Mouse (Mus musculus) cortical plate, adult 2 months (tissue): ENCODE data around the gene Mturn. TPM values are rescaled to one million over a fixed set of nuclear protein-coding genes. Genes with fewer than 3 reads are reported as not detected.

Experiments used
- H3K27ac ChIP-seq: fragments of 200-500 bp; 2 replicates; pipeline ENCODE4 v1.5.1; 2012; ENCODE audit warnings: low read length, control low read depth, inconsistent platforms; ENCODE audit not compliant: insufficient read depth
- H3K4me1 ChIP-seq: fragments of 200-500 bp; 2 replicates; pipeline ENCODE4 v1.6.1; 2011; ENCODE audit warnings: low read length; ENCODE audit not compliant: control insufficient read depth, insufficient read depth
- H3K4me3 ChIP-seq: fragments of 200-500 bp; 2 replicates; pipeline ENCODE4 v1.5.1; 2011; ENCODE audit warnings: mild to moderate bottlenecking, low read length, control low read depth; ENCODE audit not compliant: insufficient read depth
- CTCF ChIP-seq: fragments of 200-500 bp; IDR thresholded peaks from 2 replicates; pipeline ENCODE4 v1.5.1; 2011; ENCODE audit warnings: mild to moderate bottlenecking, control low read depth, low read length; ENCODE audit not compliant: insufficient read depth; ENCODE audit errors: extremely low read depth
- POLR2A ChIP-seq: fragments of 200-500 bp; IDR thresholded peaks from 2 replicates; pipeline ENCODE4 v1.6.1; 2011; ENCODE audit warnings: mild to moderate bottlenecking, low read length, control low read depth; ENCODE audit not compliant: insufficient read depth; ENCODE audit errors: extremely low read depth
- polyA plus RNA-seq: library from polyadenylated mRNA; depleted of rRNA; stranded (reverse); fragments of >200 nt; gene quantifications from 2 replicates; pipeline ENCODE4 v1.2.3, GENCODE M21; 2012

Mturn gene
- polyA plus RNA-seq, 1 experiment: 51.3 TPM

- no peak overlapping the region for H3K27ac ChIP-seq
- H3K4me1 ChIP-seq: no peaks in the 10 kb centered on the region
- TF ChIP-seq CTCF: no peak
- no peak for TF ChIP-seq POLR2A
- H3K4me3 ChIP-seq: no peak overlapping the region
Observed at GRCm38 (mm10) chr6:54693286-54693685, 11.9 kb downstream of the Mturn start.

- H3K27ac ChIP-seq: no peak overlapping the region
- no peak for TF ChIP-seq CTCF
- no peak for TF ChIP-seq POLR2A
Observed at GRCm38 (mm10) chr6:54698691-54699476, 17.5 kb downstream of the Mturn start.

GRCm38 (mm10) chr6:54699477-54700056, 18.1 kb downstream of the Mturn start:
- TF ChIP-seq POLR2A (peak; percentile 76), CTCF (no peak)
- Histone ChIP-seq H3K27ac (no peak overlapping the region), H3K4me1 (no peaks in the 10 kb centered on the region), H3K4me3 (peak overlapping the region; percentile 25)

More at GRCm38 (mm10) chr6:54698691-54699476, 17.5 kb downstream of the Mturn start:
- no peaks in the 10 kb centered on the region for H3K4me1 ChIP-seq
- H3K4me3 ChIP-seq: peak overlapping the region; percentile 25

- Histone ChIP-seq H3K4me3 (no peak overlapping the region), H3K27ac (no peak overlapping the region), H3K4me1 (peaks cover under 1% of the 10 kb centered on the region; the same call in 1 of the 2 replicates)
- TF ChIP-seq POLR2A (no peak), CTCF (no peak)
Observed at GRCm38 (mm10) chr6:54700516-54700915, 19.1 kb downstream of the Mturn start.

GRCm38 (mm10) chr6:54701901-54702300, 20.5 kb downstream of the Mturn start:
- Histone ChIP-seq H3K27ac (no peak overlapping the region), H3K4me3 (no peak overlapping the region), H3K4me1 (peaks cover 2% of the 10 kb centered on the region; the same call in 1 of the 2 replicates)
- TF ChIP-seq POLR2A (no peak), CTCF (no peak)

- H3K4me1 ChIP-seq: peaks cover 2% of the 10 kb centered on the region; the same call in 1 of the 2 replicates
- H3K27ac ChIP-seq: no peak overlapping the region
- TF ChIP-seq CTCF (no peak), POLR2A (no peak)
- H3K4me3 ChIP-seq: no peak overlapping the region
Observed at GRCm38 (mm10) chr6:54703633-54704538, 22.5 kb downstream of the Mturn start.

- H3K27ac ChIP-seq: no peak overlapping the region
- peaks cover 2% of the 10 kb centered on the region; the same call in 1 of the 2 replicates for H3K4me1 ChIP-seq
- no peak for TF ChIP-seq POLR2A
- no peak for TF ChIP-seq CTCF
- no peak overlapping the region for H3K4me3 ChIP-seq
Observed at GRCm38 (mm10) chr6:54704539-54704845, 23.1 kb downstream of the Mturn start.

- Histone ChIP-seq H3K4me1 (peaks cover 2% of the 10 kb centered on the region; the same call in 1 of the 2 replicates), H3K4me3 (no peak overlapping the region), H3K27ac (no peak overlapping the region)
- no peak for TF ChIP-seq CTCF
- no peak for TF ChIP-seq POLR2A
Observed at GRCm38 (mm10) chr6:54704847-54705246, 23.4 kb downstream of the Mturn start.

GRCm38 (mm10) chr6:54705387-54705909, 24.0 kb downstream of the Mturn start:
- Histone ChIP-seq H3K27ac (no peak overlapping the region), H3K4me1 (peaks cover 2% of the 10 kb centered on the region; the same call in 1 of the 2 replicates), H3K4me3 (0 out of 2 replicates have a peak overlapping the region, but pooled peaks have one; percentile 7)
- no peak for TF ChIP-seq POLR2A
- peak; percentile 64 for TF ChIP-seq CTCF
